Mouse (Mus musculus) G1E (cell line): Measurements from ENCODE around the gene Tkfc. TPM values are rescaled to one million over a fixed set of nuclear protein-coding genes. Genes with fewer than 3 reads are reported as not detected.
"Not testable (repeated sequence)": the region's sequence is repeated elsewhere in the genome, so short reads cannot be mapped to it uniquely, and the experiment has no call there.

Experiments
- ATAC-seq: 2 replicates; pipeline ENCODE4 v1.8.0; 2016; ENCODE audit warnings: mild to moderate bottlenecking; ENCODE audit not compliant: insufficient number of reproducible peaks, poor library complexity, low FRiP score, severe bottlenecking; ENCODE audit errors: extremely low read depth
- DNase-seq: peaks from one replicate; pipeline ENCODE4 v3.0.0; 2012; ENCODE audit warnings: low spot score
- H3K27me3 ChIP-seq: 2 replicates; pipeline ENCODE4 v1.6.1; 2012; ENCODE audit warnings: mild to moderate bottlenecking, low read length, inconsistent platforms; ENCODE audit not compliant: insufficient read depth
- H3K36me3 ChIP-seq: replicated peaks from 2 replicates; pipeline ENCODE3; 2012; ENCODE audit warnings: mild to moderate bottlenecking, inconsistent platforms
- H3K4me1 ChIP-seq: 2 replicates; pipeline ENCODE4 v1.6.1; 2012; ENCODE audit warnings: low read depth, low read length, inconsistent platforms, mixed read lengths; ENCODE audit not compliant: insufficient read depth
- H3K4me3 ChIP-seq: 2 replicates; pipeline ENCODE4 v1.5.1; 2012; ENCODE audit warnings: low read depth, mild to moderate bottlenecking, inconsistent platforms, low read length, moderate library complexity, mixed read lengths
- H3K9me3 ChIP-seq: replicated peaks from 2 replicates; pipeline ENCODE4 v1.6.1; 2012; ENCODE audit warnings: inconsistent platforms
- CTCF ChIP-seq: IDR thresholded peaks from 2 replicates; pipeline ENCODE4 v1.5.1; 2012; ENCODE audit warnings: low read depth, low read length, inconsistent platforms, mixed read lengths
- GATA1 ChIP-seq: IDR thresholded peaks from 2 replicates; pipeline ENCODE4 v1.6.1; 2012; ENCODE audit warnings: borderline replicate concordance, low read length, inconsistent platforms, mixed read lengths
- GATA2 ChIP-seq: IDR thresholded peaks from 2 replicates; pipeline ENCODE4 v1.6.1; 2012; ENCODE audit warnings: low read depth, low read length, inconsistent platforms, borderline replicate concordance
- POLR2AphosphoS5 ChIP-seq: IDR thresholded peaks from 2 replicates; pipeline ENCODE4 v1.6.1; 2012; ENCODE audit warnings: low read depth, low read length, inconsistent platforms; ENCODE audit not compliant: insufficient replicate concordance
- TAL1 ChIP-seq: conservative IDR thresholded peaks from 2 replicates; pipeline ENCODE4 v1.6.1; 2012; ENCODE audit warnings: low read depth, low read length, inconsistent platforms, mixed read lengths
- polyA plus RNA-seq: library from polyadenylated mRNA; stranded (reverse); fragments of >175 nt; gene quantifications from 2 replicates; pipeline ENCODE4 v1.2.3, GENCODE M21; 2012
- total RNA-seq, 2 experiments: library from RNA; stranded (forward) in 1 of 2; stranded (reverse) in 1 of 2; fragments of 200-1000 nt in 1 of 2; fragments of >200 nt in 1 of 2; fragmentation: Nextera tagmentation in 1 of 2; gene quantifications; 2 replicates each; pipeline ENCODE4 v1.2.3; 2014 to 2017

Tkfc gene
- total and polyA plus RNA-seq, 3 experiments = 4.6 to 11.7 (median 6.8) TPM

GRCm38 (mm10) chr19:10561558-10562314 lies 43.7 kb downstream of the Tkfc start:
- Histone ChIP-seq H3K9me3 (no peaks in the 10 kb centered on the region), H3K27me3 (peaks cover 13% of the 10 kb centered on the region), H3K4me3 (no peak overlapping the region), H3K4me1 (peaks cover 6% of the 10 kb centered on the region), H3K36me3 (no peaks in the 10 kb centered on the region)
- DNase-seq (no peak), ATAC-seq (no peak)
- TF ChIP-seq TAL1 (no peak), POLR2AphosphoS5 (no peak), GATA1 (no peak), CTCF (no peak), GATA2 (no peak)

- ATAC-seq (no peak), DNase-seq (no peak)
- Histone ChIP-seq H3K9me3 (no peaks in the 10 kb centered on the region), H3K36me3 (no peaks in the 10 kb centered on the region), H3K4me1 (peaks cover 19% of the 10 kb centered on the region), H3K27me3 (peaks cover 8% of the 10 kb centered on the region), H3K4me3 (no peak overlapping the region)
- TF ChIP-seq CTCF (no peak), POLR2AphosphoS5 (no peak)
Measured at GRCm38 (mm10) chr19:10560108-10560507, 45.3 kb downstream of the Tkfc start.

GRCm38 (mm10) chr19:10557837-10558375 lies 47.5 kb downstream of the Tkfc start:
- H3K9me3 ChIP-seq, DNase-seq, H3K4me3 ChIP-seq, ATAC-seq, H3K27me3 ChIP-seq: not testable (repeated sequence)
- peaks cover 27% of the 10 kb centered on the region for H3K4me1 ChIP-seq
- peaks cover 14% of the 10 kb centered on the region for H3K36me3 ChIP-seq

- H3K4me1 ChIP-seq = peaks cover 27% of the 10 kb centered on the region
- H3K36me3 ChIP-seq = peaks cover 18% of the 10 kb centered on the region
- no peaks in the 10 kb centered on the region for H3K27me3 ChIP-seq
- no peaks in the 10 kb centered on the region for H3K9me3 ChIP-seq
- ATAC-seq = no peak
- no peak overlapping the region for H3K4me3 ChIP-seq
- no peak for DNase-seq
- no peak for TF ChIP-seq TAL1
- no peak for TF ChIP-seq GATA1
- TF ChIP-seq POLR2AphosphoS5 = no peak
- no peak for TF ChIP-seq GATA2
- TF ChIP-seq CTCF = no peak
Measured at GRCm38 (mm10) chr19:10557430-10557829, 48.0 kb downstream of the Tkfc start.

- no peak for ATAC-seq
- Histone ChIP-seq H3K4me1 (peaks cover 26% of the 10 kb centered on the region), H3K36me3 (peaks cover 21% of the 10 kb centered on the region), H3K9me3 (no peaks in the 10 kb centered on the region), H3K4me3 (no peak overlapping the region), H3K27me3 (no peaks in the 10 kb centered on the region)
- TF ChIP-seq GATA1 = no peak
- no peak for TF ChIP-seq GATA2
- no peak for TF ChIP-seq CTCF
- no peak for TF ChIP-seq TAL1
- TF ChIP-seq POLR2AphosphoS5 = no peak
- DNase-seq = no peak
Measured at GRCm38 (mm10) chr19:10557001-10557400, 48.5 kb downstream of the Tkfc start.

GRCm38 (mm10) chr19:10555624-10556510 lies 49.6 kb downstream of the Tkfc start, which contains the start of gene Tmem216:
Gene Tmem216, minus strand, starts transcription at chr19:10556238.
- Histone ChIP-seq H3K9me3 (no peaks in the 10 kb centered on the region), H3K27me3 (no peaks in the 10 kb centered on the region), H3K36me3 (peaks cover 33% of the 10 kb centered on the region), H3K4me3 (peak within 1 kb of the TSS; percentile 72), H3K4me1 (peaks cover 24% of the 10 kb centered on the region)
- TF ChIP-seq GATA1 (no peak), POLR2AphosphoS5 (no peak)
- ATAC-seq = peak; percentile 81
- DNase-seq = peak; percentile 77
